Mouse (Mus musculus) neural tube, embryonic 10.5 days (tissue): ENCODE results near the gene Hist4h4.
"Not testable (repeated sequence)": the region's sequence is repeated elsewhere in the genome, so short reads cannot be mapped to it uniquely, and the experiment has no call there.

Source experiments
- DNase-seq: peaks from one replicate; pipeline ENCODE4 v3.0.0-alpha.2; 2017; ENCODE audit warnings: low spot score; ENCODE audit errors: extremely low spot score

Gene Hist4h4

GRCm38 (mm10) chr6:136815381-136815780, 11.2 kb upstream of the Hist4h4 start:
- DNase-seq = no peak

- DNase-seq = no peak
Measured at GRCm38 (mm10) chr6:136813117-136813516, 8.9 kb upstream of the Hist4h4 start.

- no peak for DNase-seq
Measured at GRCm38 (mm10) chr6:136811196-136811595, 7.0 kb upstream of the Hist4h4 start.

GRCm38 (mm10) chr6:136809673-136810072, 5.5 kb upstream of the Hist4h4 start:
- DNase-seq = no peak

- DNase-seq = no peak
Measured at GRCm38 (mm10) chr6:136809077-136809476, 4.9 kb upstream of the Hist4h4 start.

GRCm38 (mm10) chr6:136808631-136809046, 4.4 kb upstream of the Hist4h4 start:
- peak; percentile 53 for DNase-seq

- DNase-seq = peak; percentile 96
Measured at GRCm38 (mm10) chr6:136808014-136808417, 3.8 kb upstream of the Hist4h4 start, which contains the start of gene H2afj. Gene H2afj (plus strand): TSS chr6:136808244.

GRCm38 (mm10) chr6:136807395-136808013, 3.3 kb upstream of the Hist4h4 start:
- peak; percentile 32 for DNase-seq

GRCm38 (mm10) chr6:136806819-136807218, 2.6 kb upstream of the Hist4h4 start:
- no peak for DNase-seq

- no peak for DNase-seq
Measured at GRCm38 (mm10) chr6:136805409-136805775, 1.2 kb upstream of the Hist4h4 start.

- no peak for DNase-seq
Measured at GRCm38 (mm10) chr6:136804705-136805408, 642 bp upstream of the Hist4h4 start.

GRCm38 (mm10) chr6:136803093-136803738, 999 bp downstream of the Hist4h4 start:
- no peak for DNase-seq

- no peak for DNase-seq
Measured at GRCm38 (mm10) chr6:136801274-136801673, 2.9 kb downstream of the Hist4h4 start.

- DNase-seq = no peak
Measured at GRCm38 (mm10) chr6:136800710-136801109, 3.5 kb downstream of the Hist4h4 start.

GRCm38 (mm10) chr6:136797874-136798693, 6.1 kb downstream of the Hist4h4 start:
- DNase-seq = not testable (repeated sequence)

- DNase-seq = no peak
Measured at GRCm38 (mm10) chr6:136795850-136796249, 8.4 kb downstream of the Hist4h4 start.

GRCm38 (mm10) chr6:136795110-136795509, 9.1 kb downstream of the Hist4h4 start:
- no peak for DNase-seq

GRCm38 (mm10) chr6:136793831-136794525, 10.2 kb downstream of the Hist4h4 start:
- DNase-seq = peak; percentile 32

GRCm38 (mm10) chr6:136792884-136793758, 11.1 kb downstream of the Hist4h4 start:
- no peak for DNase-seq

- DNase-seq = no peak
Measured at GRCm38 (mm10) chr6:136789391-136789971, 14.7 kb downstream of the Hist4h4 start.
